Mouse (Mus musculus): ENCODE data around the gene Ppp1r9a.

- TF ChIP-seq CTCF (IDR thresholded peaks at IDR 0.05; ENCODE audit: extremely low read depth, insufficient read length, insufficient replicate concordance, low read depth, low read length) (no peak), POLR2A (IDR thresholded peaks at IDR 0.05; ENCODE audit: low read depth, low read length) (no peak)
Observed at GRCm38 (mm10) chr6:5163507-5164144, 260.9 kb downstream of the Ppp1r9a start.
